Mouse (Mus musculus) heart, adult 2 months (tissue): Measurements from ENCODE around the gene Mrpl10.

Experiments used
- CTCF ChIP-seq: fragments of 200-600 bp; IDR thresholded peaks from 2 replicates; pipeline ENCODE4 v1.8.1; 2022; ENCODE audit warnings: antibody characterized with exemption, mild to moderate bottlenecking, moderate library complexity
- POLR2A ChIP-seq: fragments of 200-500 bp; IDR thresholded peaks from 2 replicates; pipeline ENCODE4 v1.6.1; 2011; ENCODE audit warnings: mild to moderate bottlenecking, low read depth, low read length, control low read depth; ENCODE audit not compliant: insufficient read depth

GRCm38 (mm10) chr11:97009198-97009790 is 32.1 kb upstream of the Mrpl10 start:
- TF ChIP-seq CTCF = no peak
- TF ChIP-seq POLR2A = no peak
